Mouse (Mus musculus): ENCODE results near the gene Tmem200a.

GRCm38 (mm10) chr10:26077671-26078481 is 976 bp downstream of the Tmem200a start, which contains the start of gene Gm9767:
- TF ChIP-seq CTCF (conservative IDR thresholded peaks at IDR 0.05 in 1 of 2, IDR thresholded peaks at IDR 0.05 in 1 of 2; ENCODE audit: low read depth in 2 of 2, low read length in 2 of 2), result no peak
- no peak for TF ChIP-seq GABPA (IDR thresholded peaks at IDR 0.05; ENCODE audit: insufficient replicate concordance, low read depth, low read length)
- no peak for TF ChIP-seq POLR2A (IDR thresholded peaks at IDR 0.05; ENCODE audit: low read depth, low read length)
- no peak for TF ChIP-seq CHD2 (IDR thresholded peaks at IDR 0.05; ENCODE audit: low read length)
- TF ChIP-seq MXI1 (IDR thresholded peaks at IDR 0.05; ENCODE audit: low read depth, low read length), result no peak
- TF ChIP-seq MAX (IDR thresholded peaks at IDR 0.05; ENCODE audit: low read length), result no peak
- no peak for TF ChIP-seq JUN (IDR thresholded peaks at IDR 0.05; ENCODE audit: insufficient read depth, low read depth, low read length)
- TF ChIP-seq MAZ (IDR thresholded peaks at IDR 0.05; ENCODE audit: low read depth, low read length), result no peak
- TF ChIP-seq NELFE (IDR thresholded peaks at IDR 0.05; ENCODE audit: low read depth, low read length), result no peak
- TF ChIP-seq E2F4 (IDR thresholded peaks at IDR 0.05; ENCODE audit: insufficient replicate concordance, low read depth, low read length), result no peak
- no peak for TF ChIP-seq USF1 (IDR thresholded peaks at IDR 0.05; ENCODE audit: low read depth, low read length)
- TF ChIP-seq HCFC1 (IDR thresholded peaks at IDR 0.05; ENCODE audit: low read depth, low read length), result no peak
- TF ChIP-seq EP300 (IDR thresholded peaks at IDR 0.05; ENCODE audit: low read length), result no peak
- no peak for TF ChIP-seq ETS1 (conservative IDR thresholded peaks at IDR 0.05; ENCODE audit: low read depth, low read length)

Data from CH12.LX (cell line).